Mouse (Mus musculus) adrenal gland, adult 8-10 months (tissue): ENCODE measurements around the gene Slc24a2. TPM values are rescaled to one million over a fixed set of nuclear protein-coding genes. Genes with fewer than 3 reads are reported as not detected.
A peak's percentile ranks its signal among the peaks of the same experiment; 100 is the strongest.

Experiments
- DNase-seq: peaks from one replicate; pipeline ENCODE4 v3.0.0; 2022
- total RNA-seq, 4 experiments: library from RNA; stranded (reverse); gene quantifications; 2 replicates each; pipeline ENCODE4 v1.2.4; 2022

The Slc24a2 gene
- total RNA-seq, 4 experiments from 2014 or later, result 21.3 to 39.7 (median 28.3) TPM

DNA sequence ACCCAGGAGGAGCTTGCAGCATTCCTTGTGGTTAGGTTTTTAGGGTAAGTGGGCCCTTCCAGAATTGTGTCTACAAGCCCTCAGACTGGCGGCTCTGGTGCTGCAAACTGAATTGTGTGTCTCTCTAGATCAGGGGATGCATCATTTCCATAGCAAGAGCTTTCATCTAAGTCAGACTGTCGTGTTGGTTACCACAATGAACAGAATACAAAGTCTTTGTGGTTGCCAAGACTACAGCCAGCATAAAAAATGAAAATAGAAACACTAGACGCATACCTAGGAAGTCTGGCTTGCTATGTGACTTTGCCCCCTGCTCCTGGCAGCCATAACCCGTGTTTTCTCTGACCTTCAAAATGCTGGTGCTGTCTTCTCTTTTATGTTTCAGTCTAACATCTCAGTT lies 114.6 kb downstream of the Slc24a2 start:
- no peak for DNase-seq

- peak; percentile 7 for DNase-seq
These were observed 120.8 kb downstream of the Slc24a2 start for GRCm38 (mm10) chr4:87109331-87110059.

DNA sequence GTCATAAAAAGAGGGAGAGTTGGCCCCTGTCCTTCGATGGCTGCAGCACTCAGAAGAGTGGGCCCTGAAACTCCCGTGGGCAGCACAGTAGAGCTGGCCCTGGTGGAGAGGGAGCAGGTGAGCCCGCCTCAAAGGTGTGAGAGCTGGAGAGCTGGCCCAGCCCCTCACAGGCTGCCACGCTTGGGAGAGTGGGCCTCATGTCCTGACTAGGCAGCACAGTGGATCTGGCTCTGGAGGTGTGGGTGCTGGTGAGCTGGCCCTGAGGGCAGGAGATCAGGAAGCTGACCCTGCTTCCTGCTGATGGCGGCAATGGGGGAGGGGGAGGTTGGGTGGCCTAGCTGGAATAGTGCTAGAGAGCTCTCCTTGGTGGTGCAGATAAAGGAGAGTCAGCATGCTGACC lies 129.3 kb downstream of the Slc24a2 start:
- no peak for DNase-seq

DNA sequence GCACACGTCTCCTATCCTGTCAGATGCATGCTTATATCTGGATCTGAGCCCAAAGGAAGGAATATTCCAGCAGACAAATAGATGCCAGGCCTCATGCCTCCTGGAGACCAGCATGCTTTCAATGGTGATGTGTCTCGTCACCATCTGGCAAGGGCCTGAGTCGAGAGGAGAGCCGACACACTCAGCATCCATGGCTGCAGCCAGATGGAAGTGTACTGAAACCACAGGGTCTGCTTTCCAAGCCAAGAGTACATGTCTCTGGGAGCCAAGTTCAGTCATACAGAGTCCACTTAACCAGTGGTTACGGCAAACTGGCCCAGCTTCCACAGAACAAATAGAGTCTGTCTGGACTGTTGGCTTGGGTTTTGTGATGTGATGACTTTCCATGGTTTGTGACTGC lies 134.1 kb downstream of the Slc24a2 start:
- DNase-seq, result no peak

GRCm38 (mm10) chr4:87093612-87094011 lies 136.7 kb downstream of the Slc24a2 start:
- no peak for DNase-seq

DNA sequence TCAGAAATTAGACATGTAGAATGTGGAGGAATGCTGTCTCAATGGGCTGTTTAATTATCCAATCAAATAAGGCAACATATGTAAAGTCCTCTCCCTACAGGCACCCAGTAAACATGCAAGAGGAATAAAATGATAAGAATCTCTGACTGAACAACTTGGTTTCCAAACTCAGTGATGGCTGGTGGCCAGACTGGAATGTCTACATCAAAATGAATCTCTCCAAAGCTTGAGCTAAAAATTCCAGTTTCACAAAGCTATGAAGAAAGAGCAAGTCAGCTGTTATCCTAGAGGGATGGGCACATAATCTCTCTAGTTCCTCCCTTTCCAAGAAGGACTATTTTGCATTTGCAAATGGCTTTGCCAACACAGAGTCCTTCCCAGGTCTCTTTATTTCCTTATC lies 139.4 kb downstream of the Slc24a2 start:
- no peak for DNase-seq

GRCm38 (mm10) chr4:87088713-87089112 lies 141.6 kb downstream of the Slc24a2 start:
- DNase-seq, result no peak

- no peak for DNase-seq
These were observed 142.7 kb downstream of the Slc24a2 start for GRCm38 (mm10) chr4:87087597-87087996.

- DNase-seq, result peak; percentile 9
These were observed 143.2 kb downstream of the Slc24a2 start for GRCm38 (mm10) chr4:87086933-87087577.

- no peak for DNase-seq
These were observed 149.0 kb downstream of the Slc24a2 start for GRCm38 (mm10) chr4:87081321-87081720.

DNA sequence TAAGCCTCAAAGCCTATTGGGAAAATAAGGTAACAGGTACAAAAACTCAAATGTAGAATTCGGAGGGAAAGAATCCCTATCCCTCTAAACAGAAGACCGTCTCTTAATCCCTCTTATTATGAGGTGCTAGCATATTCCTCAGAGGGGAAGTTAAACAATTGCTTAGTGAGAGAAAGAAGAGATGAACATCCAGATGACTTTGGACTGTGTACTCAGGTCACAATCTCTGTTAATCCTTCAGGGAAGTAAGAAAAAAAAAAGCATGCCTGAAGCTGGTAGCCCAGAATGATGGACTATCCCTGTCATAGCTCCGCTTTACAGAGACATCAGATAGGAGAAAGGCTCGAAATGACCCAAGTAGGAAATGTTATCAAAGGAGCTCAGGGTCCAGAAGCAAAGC lies 151.0 kb downstream of the Slc24a2 start:
- no peak for DNase-seq

GRCm38 (mm10) chr4:87078726-87079125 lies 151.6 kb downstream of the Slc24a2 start:
- no peak for DNase-seq

GRCm38 (mm10) chr4:87075761-87076160 lies 154.5 kb downstream of the Slc24a2 start:
- DNase-seq, result no peak

DNA sequence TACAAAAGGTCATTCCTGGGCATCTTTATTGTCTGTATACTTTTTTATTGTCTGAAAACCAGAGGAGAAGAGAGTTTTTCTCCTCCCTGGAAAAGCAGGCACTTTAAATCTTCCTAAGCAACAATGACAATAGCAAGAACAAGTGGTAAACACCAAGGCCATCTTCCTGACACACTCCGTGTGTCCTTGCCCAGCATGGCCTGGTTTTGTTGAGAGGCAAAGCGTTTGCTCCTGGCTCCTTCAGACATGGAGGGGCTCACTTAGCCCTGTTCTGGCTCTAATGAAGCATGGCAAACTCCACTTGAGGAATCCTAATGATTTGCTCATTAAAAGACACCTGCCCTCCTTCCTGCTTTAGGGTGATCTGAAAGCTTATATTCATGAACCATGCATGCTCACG lies 162.2 kb downstream of the Slc24a2 start:
- peak; percentile 8 for DNase-seq

DNA sequence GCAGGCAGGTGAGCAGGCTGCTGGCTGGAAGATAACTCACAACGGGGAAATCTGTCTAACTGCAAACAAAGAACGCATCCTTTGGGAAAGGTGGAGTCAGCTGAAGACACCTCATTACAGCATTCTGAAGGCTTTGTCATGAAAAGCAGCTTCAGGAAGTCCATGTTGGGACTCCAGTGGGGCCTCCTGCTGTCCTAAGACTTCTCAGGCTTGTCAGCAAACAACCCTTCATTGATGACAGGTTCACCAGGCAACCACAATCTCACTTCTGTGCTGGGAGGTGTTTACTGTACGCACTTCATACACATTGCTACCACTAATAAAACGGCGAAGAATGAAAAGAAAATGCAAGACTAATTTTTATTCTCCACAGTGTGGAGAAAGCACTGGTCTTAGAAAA lies 165.1 kb downstream of the Slc24a2 start:
- DNase-seq, result no peak

- no peak for DNase-seq
These were observed 165.7 kb downstream of the Slc24a2 start for GRCm38 (mm10) chr4:87064561-87064960.

GRCm38 (mm10) chr4:87062771-87063253 lies 167.5 kb downstream of the Slc24a2 start:
- no peak for DNase-seq

DNA sequence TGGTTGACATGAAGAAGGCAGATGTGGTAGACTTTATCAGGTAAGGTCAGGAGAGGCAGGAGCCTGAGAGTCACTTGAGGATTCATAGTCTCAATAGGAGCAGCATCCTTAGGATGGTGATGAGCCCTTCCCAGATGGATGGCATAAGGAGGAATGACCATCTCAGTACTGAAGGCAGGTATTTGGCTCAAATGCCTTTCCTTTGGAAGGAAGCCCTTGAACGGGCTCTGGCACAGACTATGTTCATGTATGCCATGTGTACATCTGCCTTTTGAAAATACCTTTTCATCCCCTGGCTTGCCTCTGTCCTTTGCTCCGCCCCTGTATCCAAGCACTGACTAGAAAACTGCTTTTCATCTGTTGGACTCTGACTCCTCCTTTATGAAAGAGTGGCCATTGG lies 168.6 kb downstream of the Slc24a2 start:
- no peak for DNase-seq

- no peak for DNase-seq
These were observed 172.7 kb downstream of the Slc24a2 start for GRCm38 (mm10) chr4:87057572-87057971.

GRCm38 (mm10) chr4:87055768-87056167 lies 174.5 kb downstream of the Slc24a2 start:
- no peak for DNase-seq

GRCm38 (mm10) chr4:87052881-87053280 lies 177.4 kb downstream of the Slc24a2 start:
- no peak for DNase-seq

- DNase-seq, result no peak
These were observed 181.2 kb downstream of the Slc24a2 start for GRCm38 (mm10) chr4:87049061-87049460.

- DNase-seq, result no peak
These were observed 183.1 kb downstream of the Slc24a2 start for GRCm38 (mm10) chr4:87047131-87047530.

GRCm38 (mm10) chr4:87043296-87043695 lies 187.0 kb downstream of the Slc24a2 start:
- no peak for DNase-seq
